Mouse (Mus musculus): ENCODE data around the gene Limch1. TPM values are rescaled to one million over a fixed set of nuclear protein-coding genes. Genes with fewer than 3 reads are reported as not detected.

Gene Limch1
- polyA plus RNA-seq, 1 experiment: 5.0 TPM

DNA sequence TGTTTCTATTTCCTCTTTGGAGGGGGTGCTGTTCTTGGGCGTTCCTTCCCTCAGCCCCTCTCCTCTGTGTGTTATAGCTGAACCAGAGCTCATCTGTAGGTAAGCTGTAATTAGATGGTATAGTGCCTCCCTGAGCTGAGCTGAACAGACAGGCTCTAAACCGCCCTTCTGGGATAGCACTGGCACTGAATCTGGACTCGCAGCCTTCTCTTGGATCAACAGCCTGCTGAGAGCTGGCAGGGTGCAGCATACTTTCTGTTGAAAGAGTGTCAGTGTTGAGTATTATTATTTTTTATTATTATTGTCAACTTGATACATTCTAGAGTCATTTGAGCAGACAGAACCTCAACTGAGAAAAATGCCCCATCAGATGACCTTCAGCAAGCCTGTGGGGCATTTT is 113.9 kb downstream of the Limch1 start:
- no peak overlapping the region for H3K27ac ChIP-seq (ENCODE audit: control insufficient read depth, insufficient read depth, low read length)

GRCm38 (mm10) chr5:66861232-66862035 is 115.8 kb downstream of the Limch1 start:
- no peak for TF ChIP-seq POLR2A (IDR thresholded peaks at IDR 0.05; ENCODE audit: control insufficient read depth, extremely low read depth, insufficient read depth, low read length, poor library complexity)
- no peak overlapping the region for H3K27ac ChIP-seq (ENCODE audit: control insufficient read depth, insufficient read depth, low read length)

More for the DNA sequence above, 113.9 kb downstream of the Limch1 start:
- Histone ChIP-seq H3K4me3 (ENCODE audit: control insufficient read depth, insufficient read depth, low read length) (no peak overlapping the region), H3K4me1 (replicated peaks; ENCODE audit: control insufficient read depth, insufficient read depth, low read length) (no peaks in the 10 kb centered on the region), H3K36me3 (ENCODE audit: control insufficient read depth, insufficient read depth, low read length) (no peaks in the 10 kb centered on the region), H3K27me3 (ENCODE audit: control insufficient read depth, insufficient read depth, low read length) (no peaks in the 10 kb centered on the region)
- no peak for TF ChIP-seq CTCF (IDR thresholded peaks at IDR 0.05; ENCODE audit: borderline replicate concordance, control insufficient read depth, extremely low read depth, insufficient read depth, low read length, poor library complexity)
- no peak for TF ChIP-seq POLR2A (IDR thresholded peaks at IDR 0.05; ENCODE audit: control insufficient read depth, extremely low read depth, insufficient read depth, low read length, poor library complexity)
- 96% methylated on average over 3 of the region's 3 CpGs for WGBS
- no peak for DNase-seq

DNA sequence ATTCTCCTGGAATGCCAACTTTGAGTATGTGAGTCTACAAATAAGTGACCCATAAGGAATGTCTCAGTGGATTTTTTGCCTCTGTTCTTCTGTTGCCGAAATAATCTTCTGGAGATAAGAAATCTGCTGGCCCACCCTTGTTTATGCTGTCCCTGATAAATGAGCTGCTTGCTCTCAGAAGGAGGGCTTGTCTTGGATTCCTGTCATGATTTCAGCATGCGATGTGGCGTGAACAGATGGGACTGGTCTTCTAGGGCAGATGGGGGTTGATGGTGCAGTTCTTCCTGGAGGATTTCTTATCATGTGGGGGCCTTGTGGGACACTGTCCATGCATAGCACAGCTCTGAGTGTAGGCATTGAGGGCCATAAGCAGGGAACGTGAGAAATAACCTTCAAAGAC is 116.5 kb downstream of the Limch1 start:
- no peaks in the 10 kb centered on the region for H3K36me3 ChIP-seq (ENCODE audit: control insufficient read depth, insufficient read depth, low read length)
- no peak overlapping the region for H3K4me3 ChIP-seq (ENCODE audit: control insufficient read depth, insufficient read depth, low read length)
- H3K27me3 ChIP-seq (ENCODE audit: control insufficient read depth, insufficient read depth, low read length): no peaks in the 10 kb centered on the region
- no peak for DNase-seq
- TF ChIP-seq POLR2A (IDR thresholded peaks at IDR 0.05; ENCODE audit: control insufficient read depth, extremely low read depth, insufficient read depth, low read length, poor library complexity): no peak
- TF ChIP-seq CTCF (IDR thresholded peaks at IDR 0.05; ENCODE audit: borderline replicate concordance, control insufficient read depth, extremely low read depth, insufficient read depth, low read length, poor library complexity): no peak
- H3K4me1 ChIP-seq (replicated peaks; ENCODE audit: control insufficient read depth, insufficient read depth, low read length): no peaks in the 10 kb centered on the region
- WGBS: 93% methylated on average over 4 of the region's 4 CpGs
- no peak overlapping the region for H3K27ac ChIP-seq (ENCODE audit: control insufficient read depth, insufficient read depth, low read length)

More at GRCm38 (mm10) chr5:66861232-66862035, 115.8 kb downstream of the Limch1 start:
- no peaks in the 10 kb centered on the region for H3K27me3 ChIP-seq (ENCODE audit: control insufficient read depth, insufficient read depth, low read length)
- H3K36me3 ChIP-seq (ENCODE audit: control insufficient read depth, insufficient read depth, low read length): no peaks in the 10 kb centered on the region
- no peak for DNase-seq
- H3K4me3 ChIP-seq (ENCODE audit: control insufficient read depth, insufficient read depth, low read length): no peak overlapping the region
- H3K4me1 ChIP-seq (replicated peaks; ENCODE audit: control insufficient read depth, insufficient read depth, low read length): no peaks in the 10 kb centered on the region
- 57% methylated on average over 17 of the region's 17 CpGs for WGBS

- no peak overlapping the region for H3K4me3 ChIP-seq (ENCODE audit: control insufficient read depth, insufficient read depth, low read length)
- WGBS: 88% methylated on average over 5 of the region's 5 CpGs
These were observed 119.6 kb downstream of the Limch1 start for GRCm38 (mm10) chr5:66865229-66865628.

DNA sequence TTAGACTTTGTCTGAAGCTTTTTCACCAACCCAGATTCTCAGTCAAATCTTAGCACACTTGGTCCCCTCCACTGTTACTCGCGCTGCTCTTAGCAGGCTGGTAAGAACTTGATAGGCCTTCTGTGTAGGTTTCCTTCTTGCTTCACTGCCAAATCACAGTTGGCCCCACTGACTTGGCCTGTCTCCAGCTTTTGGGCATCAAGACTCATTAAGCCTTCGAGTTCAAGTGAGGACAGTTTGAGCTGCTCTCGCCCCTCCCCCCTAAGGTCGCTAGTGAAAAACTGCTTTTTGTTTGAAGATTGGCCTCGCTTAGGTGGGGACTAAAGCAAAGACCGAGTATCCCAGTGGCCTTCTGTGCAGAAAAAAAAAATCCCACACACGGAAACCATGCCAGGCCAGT is 120.4 kb downstream of the Limch1 start:
- Histone ChIP-seq H3K36me3 (ENCODE audit: control insufficient read depth, insufficient read depth, low read length) (no peaks in the 10 kb centered on the region), H3K27me3 (ENCODE audit: control insufficient read depth, insufficient read depth, low read length) (no peaks in the 10 kb centered on the region), H3K4me1 (replicated peaks; ENCODE audit: control insufficient read depth, insufficient read depth, low read length) (no peaks in the 10 kb centered on the region), H3K27ac (ENCODE audit: control insufficient read depth, insufficient read depth, low read length) (no peak overlapping the region), H3K4me3 (ENCODE audit: control insufficient read depth, insufficient read depth, low read length) (no peak overlapping the region)
- no peak for DNase-seq
- 80% methylated on average over 8 of the region's 8 CpGs for WGBS
- TF ChIP-seq CTCF (IDR thresholded peaks at IDR 0.05; ENCODE audit: borderline replicate concordance, control insufficient read depth, extremely low read depth, insufficient read depth, low read length, poor library complexity) (no peak), POLR2A (IDR thresholded peaks at IDR 0.05; ENCODE audit: control insufficient read depth, extremely low read depth, insufficient read depth, low read length, poor library complexity) (no peak)

More at GRCm38 (mm10) chr5:66865229-66865628, 119.6 kb downstream of the Limch1 start:
- no peak for DNase-seq
- H3K4me1 ChIP-seq (replicated peaks; ENCODE audit: control insufficient read depth, insufficient read depth, low read length): no peaks in the 10 kb centered on the region
- no peak for TF ChIP-seq POLR2A (IDR thresholded peaks at IDR 0.05; ENCODE audit: control insufficient read depth, extremely low read depth, insufficient read depth, low read length, poor library complexity)
- no peak for TF ChIP-seq CTCF (IDR thresholded peaks at IDR 0.05; ENCODE audit: borderline replicate concordance, control insufficient read depth, extremely low read depth, insufficient read depth, low read length, poor library complexity)
- no peaks in the 10 kb centered on the region for H3K27me3 ChIP-seq (ENCODE audit: control insufficient read depth, insufficient read depth, low read length)
- H3K36me3 ChIP-seq (ENCODE audit: control insufficient read depth, insufficient read depth, low read length): no peaks in the 10 kb centered on the region
- no peak overlapping the region for H3K27ac ChIP-seq (ENCODE audit: control insufficient read depth, insufficient read depth, low read length)

- no peak overlapping the region for H3K27ac ChIP-seq (ENCODE audit: control insufficient read depth, insufficient read depth, low read length)
- H3K4me1 ChIP-seq (replicated peaks; ENCODE audit: control insufficient read depth, insufficient read depth, low read length): no peaks in the 10 kb centered on the region
- 91% methylated on average over 4 of the region's 4 CpGs for WGBS
- no peaks in the 10 kb centered on the region for H3K36me3 ChIP-seq (ENCODE audit: control insufficient read depth, insufficient read depth, low read length)
- TF ChIP-seq POLR2A (IDR thresholded peaks at IDR 0.05; ENCODE audit: control insufficient read depth, extremely low read depth, insufficient read depth, low read length, poor library complexity) (no peak), CTCF (IDR thresholded peaks at IDR 0.05; ENCODE audit: borderline replicate concordance, control insufficient read depth, extremely low read depth, insufficient read depth, low read length, poor library complexity) (no peak)
- no peaks in the 10 kb centered on the region for H3K27me3 ChIP-seq (ENCODE audit: control insufficient read depth, insufficient read depth, low read length)
- H3K4me3 ChIP-seq (ENCODE audit: control insufficient read depth, insufficient read depth, low read length): no peak overlapping the region
- no peak for DNase-seq
These were observed 123.9 kb downstream of the Limch1 start for GRCm38 (mm10) chr5:66869545-66869944.

All from thymus, adult 2 months (tissue).